Mouse (Mus musculus) kidney, embryonic 14.5 days (tissue): ENCODE measurements around the gene Cfb. TPM values are rescaled to one million over a fixed set of nuclear protein-coding genes. Genes with fewer than 3 reads are reported as not detected.
A peak's percentile ranks its signal among the peaks of the same experiment; 100 is the strongest.

Source experiments
- ATAC-seq: fragments of 200-750 bp; cut with Nextera tagmentation; 2 replicates; pipeline ENCODE4 v1.8.0; 2017; ENCODE audit warnings: moderate number of reproducible peaks, mild to moderate bottlenecking, moderate TSS enrichment, moderate library complexity; ENCODE audit not compliant: low FRiP score, low TSS enrichment
- H3K27ac ChIP-seq: fragments of 300-500 bp; sonication (generic); 2 replicates; pipeline ENCODE4 v1.5.1; 2014; ENCODE audit warnings: low read depth, mild to moderate bottlenecking, low read length, moderate library complexity, mixed read lengths
- H3K27me3 ChIP-seq: fragments of 300-500 bp; sonication (generic); 2 replicates; pipeline ENCODE4 v1.6.1; 2014; ENCODE audit warnings: mild to moderate bottlenecking, low read length; ENCODE audit not compliant: control insufficient read depth, insufficient read depth
- H3K36me3 ChIP-seq: fragments of 300-500 bp; sonication (generic); 2 replicates; pipeline ENCODE4 v1.6.1; 2014; ENCODE audit warnings: low read length, mixed read lengths; ENCODE audit not compliant: control insufficient read depth, insufficient read depth
- H3K4me1 ChIP-seq: fragments of 300-500 bp; sonication (generic); 2 replicates; pipeline ENCODE4 v1.6.1; 2014; ENCODE audit warnings: low read length, mixed read lengths; ENCODE audit not compliant: control insufficient read depth, insufficient read depth
- H3K4me2 ChIP-seq: fragments of 300-500 bp; sonication (generic); replicated peaks from 2 replicates; pipeline ENCODE4 v1.6.1; 2014; ENCODE audit warnings: low read depth, mild to moderate bottlenecking, low read length
- H3K4me3 ChIP-seq: fragments of 300-500 bp; sonication (generic); 2 replicates; pipeline ENCODE4 v1.5.1; 2014; ENCODE audit warnings: mild to moderate bottlenecking, low read length
- H3K9ac ChIP-seq: fragments of 300-500 bp; sonication (generic); 2 replicates; pipeline ENCODE4 v1.6.1; 2014; ENCODE audit warnings: low read depth, mild to moderate bottlenecking, low read length, moderate library complexity
- H3K9me3 ChIP-seq: fragments of 300-500 bp; sonication (generic); 2 replicates; pipeline ENCODE4 v1.6.1; 2016; ENCODE audit warnings: low read length; ENCODE audit not compliant: control insufficient read depth
- WGBS: fragments of 180-500 bp; shearing (Covaris S2); extraction: QIAGEN DNeasy Blood & Tissue Kit; methylation state at CpG from one replicate; pipeline ENCODE4 v1.1.7; 2014; 5-methylcytosine and 5-hydroxymethylcytosine counted together
- polyA plus RNA-seq: library from polyadenylated mRNA; unstranded; fragments of >200 nt; fragmentation: Nextera tagmentation; extraction: Ambion mirVana; gene quantifications from 2 replicates; pipeline ENCODE4 v1.2.1, GENCODE M21; 2014

Cfb gene
- polyA plus RNA-seq, 1 experiment from 2014 or later: 5.4 TPM

GRCm38 (mm10) chr17:34898160-34898586, 35.9 kb upstream of the Cfb start, which contains the start of the genes C2 and Ehmt2:
C2 (minus strand) TSS chr17:34898265.
Ehmt2 (plus strand) TSS chr17:34898469.
- under 1% methylated on average over 32 of the region's 44 CpGs for WGBS
- no peaks in the 10 kb centered on the region for H3K27me3 ChIP-seq
- peak within 1 kb of the TSS; percentile 90 for H3K4me2 ChIP-seq

GRCm38 (mm10) chr17:34897373-34898159, 35.2 kb upstream of the Cfb start:
- peak overlapping the region; percentile 97 for H3K27ac ChIP-seq
- H3K9me3 ChIP-seq: no peaks in the 10 kb centered on the region
- peak overlapping the region; percentile 92 for H3K4me3 ChIP-seq
- peak overlapping the region; percentile 93 for H3K9ac ChIP-seq
- peak overlapping the region; percentile 90 for H3K4me2 ChIP-seq
- WGBS: 16% methylated on average over 10 of the region's 10 CpGs
- H3K36me3 ChIP-seq: peaks cover 13% of the 10 kb centered on the region
- no peak for ATAC-seq
- no peaks in the 10 kb centered on the region for H3K27me3 ChIP-seq
- H3K4me1 ChIP-seq: peaks cover 10% of the 10 kb centered on the region

More at GRCm38 (mm10) chr17:34898160-34898586, 35.9 kb upstream of the Cfb start, which contains the start of the genes C2 and Ehmt2:
- no peaks in the 10 kb centered on the region for H3K9me3 ChIP-seq
- peaks cover 13% of the 10 kb centered on the region for H3K4me1 ChIP-seq
- ATAC-seq: peak; percentile 53
- H3K9ac ChIP-seq: peak within 1 kb of the TSS; percentile 93
- peak within 1 kb of the TSS; percentile 97 for H3K27ac ChIP-seq
- peaks cover 19% of the 10 kb centered on the region for H3K36me3 ChIP-seq
- peak within 1 kb of the TSS; percentile 92 for H3K4me3 ChIP-seq

GRCm38 (mm10) chr17:34896366-34896765, 34.0 kb upstream of the Cfb start:
- 87% methylated on average over 17 of the region's 17 CpGs for WGBS
- no peak overlapping the region for H3K27ac ChIP-seq
- H3K27me3 ChIP-seq: no peaks in the 10 kb centered on the region

DNA sequence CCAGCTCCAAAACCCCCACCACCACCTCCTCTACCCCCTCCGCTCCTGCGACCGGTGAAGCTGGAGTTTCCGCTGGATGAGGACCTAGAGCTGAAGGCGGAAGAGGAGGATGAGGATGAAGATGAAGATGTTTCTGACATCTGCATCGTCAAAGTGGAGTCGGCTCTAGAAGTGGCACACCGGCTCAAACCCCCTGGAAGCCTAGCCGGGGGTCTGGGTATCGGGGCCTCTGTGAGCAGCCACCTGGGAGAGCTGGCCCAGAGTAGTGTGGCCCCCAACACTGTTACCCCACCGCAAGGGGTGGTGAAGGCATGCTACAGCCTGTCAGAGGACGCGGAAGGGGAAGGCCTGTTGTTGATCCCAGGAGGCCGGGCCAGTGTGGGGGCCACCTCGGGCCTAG, 33.4 kb upstream of the Cfb start:
- H3K9me3 ChIP-seq: no peaks in the 10 kb centered on the region
- H3K27me3 ChIP-seq: no peaks in the 10 kb centered on the region
- H3K9ac ChIP-seq: peak overlapping the region; percentile 78; the same call in 1 of the 2 replicates
- peaks cover 10% of the 10 kb centered on the region for H3K4me1 ChIP-seq
- peak overlapping the region; percentile 79 for H3K4me2 ChIP-seq
- whole genome bisulfite sequencing: 93% methylated on average over 15 of the region's 15 CpGs
- H3K4me3 ChIP-seq: peak overlapping the region; percentile 53
- no peak for ATAC-seq
- H3K27ac ChIP-seq: peak overlapping the region; percentile 75; the same call in 1 of the 2 replicates
- peaks cover 7% of the 10 kb centered on the region for H3K36me3 ChIP-seq

More at GRCm38 (mm10) chr17:34896366-34896765, 34.0 kb upstream of the Cfb start:
- H3K36me3 ChIP-seq: peaks cover 7% of the 10 kb centered on the region
- no peak overlapping the region for H3K4me3 ChIP-seq
- no peak for ATAC-seq
- peak overlapping the region; percentile 8; the same call in 1 of the 2 replicates for H3K4me2 ChIP-seq
- peaks cover 10% of the 10 kb centered on the region for H3K4me1 ChIP-seq
- no peaks in the 10 kb centered on the region for H3K9me3 ChIP-seq
- H3K9ac ChIP-seq: no peak overlapping the region

DNA sequence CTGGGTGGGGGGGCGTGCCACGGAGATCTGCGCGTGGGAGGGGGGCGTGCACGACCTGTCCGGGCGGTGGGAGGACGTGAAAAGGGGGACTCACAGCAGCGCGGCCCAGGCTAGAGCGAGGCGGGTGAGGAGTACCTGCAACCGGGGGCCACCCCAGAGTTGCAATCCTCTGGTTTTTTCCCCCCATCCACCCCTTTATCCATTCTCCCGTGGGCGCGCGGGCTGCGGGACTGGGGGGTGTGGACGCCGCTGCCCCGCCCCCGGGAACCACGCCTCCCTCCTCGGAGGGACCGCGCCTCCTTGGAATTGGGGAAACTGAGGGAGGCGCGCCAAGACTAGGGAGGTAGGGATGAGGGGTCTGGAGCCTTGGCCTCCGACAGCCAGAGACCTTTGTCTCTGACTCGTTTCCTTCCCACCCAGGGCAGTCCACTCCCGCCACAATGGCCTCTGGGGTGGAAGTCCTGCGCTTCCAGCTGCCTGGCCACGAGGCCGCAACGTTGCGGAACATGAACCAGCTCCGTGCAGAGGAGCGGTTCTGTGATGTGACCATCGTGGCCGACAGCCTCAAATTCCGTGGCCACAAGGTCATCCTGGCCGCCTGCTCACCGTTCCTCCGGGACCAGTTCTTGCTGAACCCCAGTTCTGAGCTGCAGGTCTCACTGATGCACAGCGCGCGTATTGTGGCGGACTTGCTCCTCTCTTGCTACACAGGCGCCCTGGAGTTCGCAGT, 32.6 kb upstream of the Cfb start:
- Histone ChIP-seq H3K4me2 (peak overlapping the region; percentile 79), H3K9ac (peak overlapping the region; percentile 78), H3K4me3 (peak overlapping the region; percentile 53), H3K27ac (peak overlapping the region; percentile 75), H3K4me1 (peaks cover 10% of the 10 kb centered on the region), H3K27me3 (no peaks in the 10 kb centered on the region), H3K36me3 (peaks cover 7% of the 10 kb centered on the region), H3K9me3 (no peaks in the 10 kb centered on the region)
- 6% methylated on average over 49 of the region's 51 CpGs for WGBS
- ATAC-seq: peak; percentile 21

- Histone ChIP-seq H3K27me3 (no peaks in the 10 kb centered on the region), H3K27ac (peak overlapping the region; percentile 75)
Observed at GRCm38 (mm10) chr17:34894074-34894597, 31.8 kb upstream of the Cfb start.

DNA sequence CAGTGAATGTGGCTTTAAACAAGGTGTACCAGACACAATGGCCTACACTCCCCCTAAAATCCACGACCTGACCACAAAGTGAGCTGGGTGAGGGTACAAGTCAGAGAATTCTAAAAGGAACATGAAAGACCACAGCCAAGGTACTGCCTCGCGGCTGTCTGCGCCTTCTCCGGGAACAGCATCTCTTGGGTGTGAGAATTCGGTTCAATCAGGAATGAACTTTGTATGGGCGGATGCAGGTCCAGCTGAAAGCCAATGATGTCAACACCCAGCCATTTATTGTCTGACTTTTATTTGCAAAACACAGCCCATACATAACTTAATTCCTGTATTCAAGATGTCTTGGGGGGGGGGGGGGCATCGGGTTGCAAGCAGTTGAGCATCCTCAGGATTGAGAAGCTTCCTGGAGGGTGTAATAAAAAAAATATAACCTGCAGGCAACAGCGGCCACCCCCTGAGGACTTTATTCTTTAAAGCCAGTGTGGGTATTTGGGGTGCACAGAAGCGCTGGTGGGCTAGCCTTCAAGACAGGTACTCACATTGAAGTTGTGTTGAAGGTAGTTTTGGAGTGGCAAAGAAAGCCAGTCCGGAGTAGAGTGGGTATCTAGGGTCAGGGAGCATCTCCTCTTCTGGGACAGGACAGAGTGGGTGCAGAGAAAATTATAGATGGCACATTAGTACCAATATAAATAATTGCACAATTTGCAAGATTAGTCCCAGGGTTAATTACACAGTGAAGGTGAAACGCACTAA, 30.9 kb upstream of the Cfb start:
- peaks cover 7% of the 10 kb centered on the region for H3K36me3 ChIP-seq
- peak overlapping the region; percentile 53 for H3K4me3 ChIP-seq
- peaks cover 10% of the 10 kb centered on the region for H3K4me1 ChIP-seq
- H3K27ac ChIP-seq: peak overlapping the region; percentile 74; the same call in 1 of the 2 replicates
- peak overlapping the region; percentile 48; the same call in 1 of the 2 replicates for H3K9ac ChIP-seq
- no peaks in the 10 kb centered on the region for H3K9me3 ChIP-seq
- H3K27me3 ChIP-seq: no peaks in the 10 kb centered on the region
- H3K4me2 ChIP-seq: peak overlapping the region; percentile 79
- 74% methylated on average over 12 of the region's 12 CpGs for WGBS
- no peak for ATAC-seq

More at GRCm38 (mm10) chr17:34894074-34894597, 31.8 kb upstream of the Cfb start:
- Histone ChIP-seq H3K36me3 (peaks cover 7% of the 10 kb centered on the region), H3K4me2 (peak overlapping the region; percentile 79), H3K9me3 (no peaks in the 10 kb centered on the region), H3K4me3 (peak overlapping the region; percentile 53), H3K9ac (peak overlapping the region; percentile 78), H3K4me1 (peaks cover 10% of the 10 kb centered on the region)
- peak; percentile 92 for ATAC-seq
- WGBS: under 1% methylated on average over 42 of the region's 51 CpGs

- no peaks in the 10 kb centered on the region for H3K27me3 ChIP-seq
- WGBS: 93% methylated on average over 2 of the region's 2 CpGs
Observed at GRCm38 (mm10) chr17:34891377-34891776, 29.1 kb upstream of the Cfb start.

More at GRCm38 (mm10) chr17:34891377-34891776, 29.1 kb upstream of the Cfb start:
- H3K27ac ChIP-seq: no peak overlapping the region
- no peak overlapping the region for H3K9ac ChIP-seq
- H3K4me3 ChIP-seq: no peak overlapping the region
- H3K4me1 ChIP-seq: peaks cover 4% of the 10 kb centered on the region
- H3K9me3 ChIP-seq: no peaks in the 10 kb centered on the region
- ATAC-seq: no peak
- no peak overlapping the region for H3K4me2 ChIP-seq
- H3K36me3 ChIP-seq: peaks cover 5% of the 10 kb centered on the region
